Mouse (Mus musculus): ENCODE results near the gene Bhlhe41.

GRCm38 (mm10) chr6:145862739-145863064, 2.7 kb downstream of the Bhlhe41 start:
- TF ChIP-seq EP300 (optimal IDR thresholded peaks at IDR 0.05) (no peak), CTCF (IDR thresholded peaks at IDR 0.05; ENCODE audit: low read depth) (no peak)
